Mouse (Mus musculus) adrenal gland, postnatal 36 days (tissue): ENCODE results near the gene Sptssa. TPM values are rescaled to one million over a fixed set of nuclear protein-coding genes. Genes with fewer than 3 reads are reported as not detected.
A peak's percentile ranks its signal among the peaks of the same experiment; 100 is the strongest.
"Not testable (repeated sequence)": the region's sequence is repeated elsewhere in the genome, so short reads cannot be mapped to it uniquely, and the experiment has no call there.

Experiments used
- DNase-seq, 2 experiments: peaks; one replicate each; pipeline ENCODE4 v3.0.0; 2021; ENCODE audit warnings: mixed read lengths in 1 of 2
- long read RNA-seq, 2 experiments: library from polyadenylated mRNA; stranded (forward); transcript quantifications; one replicate each; pipeline ENCODE4 v2.0.0; 2021; ENCODE audit warnings: borderline sequencing depth in 2 of 2
- total RNA-seq, 2 experiments: library from RNA; stranded (reverse); gene quantifications; 2 replicates each; pipeline ENCODE4 v1.2.3; 2021

Sptssa gene
- 100 to 1,000 TPM in 1 of 2 experiments, 10 to 100 TPM in 1; 77.3 to 110 TPM for total RNA-seq
- long read RNA-seq, experiment 1, transcript Sptssa-201 (2 exons, 1,346 nt), result major isoform, 248 of 252 reads
- long read RNA-seq, experiment 1, partial matches to known transcripts, result 0 of 252 reads
- long read RNA-seq, experiment 1, other reads (novel, unspliced or antisense), result 4 of 252 reads
- long read RNA-seq, experiment 2, transcript Sptssa-201 (2 exons, 1,346 nt), result major isoform, 34 of 35 reads
- long read RNA-seq, experiment 2, partial matches to known transcripts, result 0 of 35 reads
- long read RNA-seq, experiment 2, other reads (novel, unspliced or antisense), result 1 of 35 reads

DNA sequence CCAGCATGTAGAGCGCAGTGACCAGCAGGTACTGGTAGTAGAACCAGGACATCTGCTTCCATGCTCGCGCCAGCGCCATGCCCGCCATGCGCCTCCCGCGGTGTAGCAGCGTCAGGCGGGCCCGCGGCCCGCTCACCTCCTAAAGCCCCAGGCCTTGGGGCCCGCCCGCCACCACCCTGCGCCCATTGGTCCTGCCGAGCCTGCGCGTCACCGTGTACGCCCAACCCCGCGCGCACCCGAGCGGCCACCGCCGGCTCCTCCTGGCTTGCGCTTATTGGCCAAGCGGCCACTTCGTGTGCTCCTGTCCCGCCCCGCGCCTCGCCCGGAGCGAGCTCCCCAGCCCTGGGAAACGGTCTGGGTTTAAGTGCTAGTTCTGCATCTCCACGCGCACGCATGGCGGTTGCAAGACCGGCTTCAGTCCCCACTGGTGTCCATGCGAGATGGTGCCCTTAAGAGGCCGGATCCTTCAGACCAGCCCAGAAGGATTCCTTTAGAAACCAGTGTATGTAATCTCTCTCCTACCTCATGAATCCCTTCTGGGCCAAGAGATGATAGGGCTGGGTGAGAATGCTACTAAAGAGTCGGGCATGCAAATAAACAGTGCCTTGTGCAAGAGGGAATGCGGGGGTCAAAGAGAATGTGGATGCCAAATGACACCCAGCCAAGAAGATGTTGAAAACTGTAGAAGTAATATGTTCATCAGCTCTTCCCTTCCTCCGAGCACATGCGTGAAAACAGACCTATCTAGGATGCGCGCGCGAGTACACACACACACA lies at the start of gene Sptssa:
Gene Sptssa (minus strand): TSS at position 178 of the 776 bp plus-strand sequence.
- DNase-seq, result peak; percentile 98 to 99

GRCm38 (mm10) chr12:54699394-54699793 lies 43.0 kb upstream of the Sptssa start:
- DNase-seq, result no peak

GRCm38 (mm10) chr12:54697791-54698250 lies 41.4 kb upstream of the Sptssa start:
- DNase-seq, result no peak

DNA sequence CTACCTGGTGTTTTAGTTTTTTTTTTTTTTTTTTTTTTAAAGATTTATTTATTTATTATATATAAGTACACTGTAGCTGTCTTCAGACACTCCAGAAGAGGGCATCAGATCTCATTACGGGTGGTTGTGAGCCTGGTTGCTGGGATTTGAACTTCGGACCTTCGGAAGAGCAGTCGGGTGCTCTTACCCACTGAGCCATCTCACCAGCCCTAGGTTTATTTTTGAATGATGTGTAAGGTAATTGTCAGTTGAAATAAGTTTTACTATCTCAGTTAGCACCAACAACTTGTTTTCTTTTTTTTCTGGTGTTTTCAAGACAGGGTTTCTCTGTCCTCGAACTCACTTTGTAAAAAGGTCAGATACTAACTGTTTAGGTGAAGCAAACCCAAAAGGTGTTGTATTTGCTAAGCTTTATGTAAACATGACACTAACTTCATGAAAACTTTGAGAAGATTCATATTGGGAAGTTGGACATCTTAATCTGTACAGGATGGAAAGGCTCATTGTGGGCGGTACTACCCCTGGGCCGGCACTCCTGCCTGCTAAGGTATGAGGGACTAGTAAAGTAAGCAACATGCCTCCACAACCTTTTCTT lies 40.7 kb upstream of the Sptssa start:
- no peak for DNase-seq

- DNase-seq, result peak; percentile 95 to 96
Observed at GRCm38 (mm10) chr12:54696242-54697002, 40.0 kb upstream of the Sptssa start.

DNA sequence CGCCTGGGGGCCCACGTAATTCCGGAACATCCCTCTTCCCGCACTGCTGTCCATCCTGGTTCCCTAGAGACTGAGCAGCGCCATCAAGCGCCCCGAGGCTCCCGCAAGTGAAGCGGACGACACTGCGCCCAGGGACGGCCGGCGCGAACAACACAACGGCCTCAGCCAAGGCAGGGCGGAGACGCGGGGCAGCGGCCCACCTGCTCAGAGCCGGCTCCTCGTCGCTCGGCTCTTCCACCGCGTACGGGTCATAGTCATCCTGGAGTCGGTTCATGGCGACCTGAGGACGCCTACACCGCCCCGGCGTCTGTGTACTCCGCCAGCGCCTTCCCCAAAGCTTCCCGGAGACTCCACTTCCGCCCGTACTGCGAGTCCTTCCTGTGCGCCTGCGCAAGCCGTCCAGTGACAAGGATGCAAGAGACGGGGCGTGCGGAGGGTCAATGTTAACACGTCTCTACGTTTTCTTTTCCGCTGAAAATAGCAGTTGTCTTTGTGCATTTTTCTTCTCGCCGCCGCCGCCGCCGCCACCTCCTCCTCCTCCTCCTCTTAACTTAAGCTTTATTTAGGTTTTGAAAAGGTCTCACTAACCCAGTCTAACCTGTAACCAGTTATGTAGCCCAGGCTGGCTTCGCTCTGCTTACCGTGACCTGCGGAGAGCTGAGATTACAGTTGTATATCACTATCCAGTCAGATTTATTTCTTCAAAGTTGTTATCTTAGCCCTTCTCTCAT lies 39.3 kb upstream of the Sptssa start, which contains the start of gene Eapp:
Gene Eapp (minus strand): TSS at position 387 of the 731 bp plus-strand sequence.
- DNase-seq, result peak; percentile 96 to 98

DNA sequence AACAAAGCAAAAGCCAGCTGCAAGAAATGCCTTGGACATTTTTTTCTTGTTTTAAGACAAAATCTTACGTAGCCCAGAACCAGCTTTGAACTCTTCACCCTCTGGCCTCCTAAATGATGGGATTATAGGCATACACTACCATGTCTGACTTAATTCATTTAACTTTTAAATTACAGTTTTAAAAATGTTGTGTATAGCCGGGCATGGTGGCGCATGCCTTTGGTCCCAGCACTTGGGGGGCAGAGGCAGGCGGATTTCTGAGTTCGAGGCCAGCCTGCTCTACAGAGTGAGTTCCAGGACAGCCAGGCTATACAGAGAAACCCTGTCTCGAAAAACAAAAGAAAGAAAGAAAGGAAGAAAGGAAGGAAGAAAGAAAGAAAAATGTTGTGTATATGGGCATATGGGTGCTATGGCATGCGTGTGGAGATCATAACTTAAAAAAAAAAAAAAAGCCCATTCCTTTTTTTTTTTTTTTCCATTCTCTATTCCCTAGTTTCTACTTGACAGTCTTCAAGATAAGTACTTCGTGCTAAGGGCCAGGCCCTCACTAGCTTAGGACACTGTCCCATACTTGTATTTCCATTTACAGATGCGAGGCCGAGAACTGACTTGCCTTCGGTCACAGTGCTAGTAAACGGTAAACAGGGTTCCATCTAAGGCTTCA lies 38.6 kb upstream of the Sptssa start:
- DNase-seq, result no peak

- DNase-seq, result no peak
Observed at GRCm38 (mm10) chr12:54689082-54689481, 32.7 kb upstream of the Sptssa start.

DNA sequence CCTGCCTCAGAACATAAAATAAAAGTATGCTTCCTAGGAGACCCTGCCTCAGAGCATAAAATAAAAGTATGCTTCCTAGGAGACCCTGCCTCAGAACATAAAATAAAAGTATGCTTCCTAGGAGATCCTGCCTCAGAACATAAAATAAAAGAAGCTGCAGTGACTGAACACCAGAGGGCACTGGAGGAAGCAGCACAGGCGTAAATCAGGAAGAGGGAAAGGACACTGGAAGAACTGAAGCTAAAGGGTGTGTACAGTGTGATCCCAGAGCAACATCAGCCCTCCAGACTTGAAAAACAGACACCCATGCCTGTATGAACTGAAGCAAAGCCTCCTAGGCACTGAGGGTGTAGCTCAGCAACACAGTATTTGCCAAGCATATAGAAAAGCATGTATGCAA lies 26.8 kb upstream of the Sptssa start:
- no peak for DNase-seq

DNA sequence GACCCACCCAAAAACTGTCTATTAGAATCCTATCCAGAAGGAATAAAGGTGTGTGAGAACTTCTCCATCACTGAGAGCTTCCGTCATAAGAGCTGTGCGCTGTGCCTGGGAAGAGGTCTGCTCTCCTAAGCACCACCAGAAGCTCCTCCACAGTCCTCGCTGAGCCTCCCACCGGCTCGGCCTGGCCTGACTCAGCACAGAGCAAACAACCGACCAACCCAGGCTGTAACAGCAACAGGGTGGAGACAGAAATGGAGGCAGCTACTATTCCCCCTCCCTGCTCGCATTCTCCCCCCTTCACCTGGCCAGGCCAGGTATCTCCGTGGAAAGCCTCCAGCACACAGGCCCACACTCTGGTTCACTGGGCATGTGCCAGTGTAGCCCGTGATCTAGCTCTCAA lies 20.3 kb upstream of the Sptssa start:
- DNase-seq, result no peak

GRCm38 (mm10) chr12:54675396-54675795 lies 19.0 kb upstream of the Sptssa start:
- no peak for DNase-seq

GRCm38 (mm10) chr12:54671262-54671661 lies 14.9 kb upstream of the Sptssa start:
- DNase-seq, result no peak

DNA sequence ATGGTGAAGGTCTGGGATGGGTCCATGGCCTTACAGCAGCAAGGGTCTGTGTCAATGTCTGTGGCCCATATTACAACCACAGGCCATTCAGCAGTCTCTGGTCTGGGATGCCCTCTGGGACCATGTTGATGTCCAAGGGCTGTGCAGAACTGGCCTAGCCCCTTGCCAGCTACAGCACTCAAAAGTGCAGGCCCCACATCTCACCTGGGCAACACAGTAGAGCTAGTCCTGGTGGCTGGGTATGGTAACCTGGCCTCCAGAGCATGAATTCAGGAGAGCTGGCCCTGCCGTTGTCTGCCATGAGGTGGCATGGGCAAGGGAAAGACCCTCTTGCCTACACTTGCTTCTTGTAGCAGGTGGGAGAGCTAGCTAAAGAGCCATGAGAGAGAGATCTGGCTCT lies 11.8 kb upstream of the Sptssa start:
- no peak for DNase-seq

DNA sequence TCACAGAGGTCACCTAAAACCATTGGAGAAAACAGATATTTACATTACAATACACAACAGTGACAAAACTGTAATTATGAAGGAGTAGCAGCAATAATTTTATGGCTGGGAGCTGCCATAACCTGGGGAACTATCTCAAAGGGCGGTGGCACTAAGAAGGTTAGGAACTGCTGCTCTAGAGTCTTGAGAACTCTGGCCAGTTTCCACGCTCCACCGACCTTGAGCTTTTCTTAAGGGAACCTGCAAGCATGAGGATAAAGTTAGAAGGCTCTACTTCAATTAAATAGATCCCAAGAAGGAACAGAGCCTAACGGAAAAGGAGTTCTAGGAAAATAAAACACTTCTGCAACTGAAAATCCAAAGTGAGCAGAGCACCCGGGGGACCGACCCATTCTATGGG lies 9.2 kb upstream of the Sptssa start:
- no peak for DNase-seq

GRCm38 (mm10) chr12:54661470-54661869 lies 5.1 kb upstream of the Sptssa start:
- DNase-seq, result not testable (repeated sequence)

GRCm38 (mm10) chr12:54659901-54660300 lies 3.5 kb upstream of the Sptssa start:
- no peak for DNase-seq

DNA sequence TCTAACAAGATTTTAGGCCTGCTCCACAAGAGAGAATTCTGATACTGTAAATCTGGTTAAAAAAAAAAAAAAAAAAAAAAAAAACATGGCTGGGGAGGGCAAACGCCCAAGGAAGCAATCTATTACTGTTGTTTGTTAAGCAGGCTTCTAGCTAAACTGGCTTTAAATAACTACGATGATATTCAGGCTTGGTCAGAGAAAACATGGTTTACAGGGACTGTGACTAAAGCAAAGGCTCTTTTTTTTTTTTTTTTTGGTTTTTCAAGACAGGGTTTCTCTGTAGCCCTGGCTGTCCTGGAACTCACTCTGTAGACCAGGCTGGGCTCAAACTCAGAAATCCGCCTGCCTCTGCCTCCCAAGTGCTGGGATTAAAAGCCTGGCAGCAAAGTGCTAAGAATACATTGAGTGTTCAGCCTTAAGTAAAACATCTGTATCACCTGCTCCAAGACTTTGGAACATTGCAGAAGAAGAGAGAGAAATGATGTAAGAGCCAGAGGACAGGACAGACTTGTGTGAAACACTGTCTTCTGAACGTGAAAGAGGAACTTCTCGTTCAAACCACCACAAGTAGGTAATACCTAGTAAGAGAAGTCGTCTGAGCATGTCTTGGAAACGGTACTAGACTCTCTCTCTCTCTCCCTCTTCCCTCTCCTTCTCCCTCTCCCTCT lies 2.2 kb upstream of the Sptssa start:
- DNase-seq, result no peak

DNA sequence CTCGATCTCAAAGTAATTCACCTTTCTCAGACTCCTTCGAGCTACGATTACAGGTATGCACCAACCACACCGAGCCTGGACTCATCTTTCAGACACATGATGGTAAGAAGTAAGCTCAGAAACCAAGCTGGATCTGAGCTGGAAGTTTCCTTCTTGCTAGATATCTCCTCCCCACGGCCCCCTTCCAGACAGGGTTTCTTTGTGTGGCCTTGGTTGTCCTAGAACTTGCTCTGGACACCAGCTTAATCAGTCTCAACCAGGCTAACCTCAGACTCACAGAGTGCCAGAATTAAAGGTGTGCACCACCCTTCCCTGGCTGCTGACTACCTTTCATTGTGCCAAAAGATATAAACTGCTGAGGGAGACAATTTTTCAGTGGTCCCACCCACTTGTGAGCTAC lies 1.6 kb upstream of the Sptssa start:
- DNase-seq, result no peak

DNA sequence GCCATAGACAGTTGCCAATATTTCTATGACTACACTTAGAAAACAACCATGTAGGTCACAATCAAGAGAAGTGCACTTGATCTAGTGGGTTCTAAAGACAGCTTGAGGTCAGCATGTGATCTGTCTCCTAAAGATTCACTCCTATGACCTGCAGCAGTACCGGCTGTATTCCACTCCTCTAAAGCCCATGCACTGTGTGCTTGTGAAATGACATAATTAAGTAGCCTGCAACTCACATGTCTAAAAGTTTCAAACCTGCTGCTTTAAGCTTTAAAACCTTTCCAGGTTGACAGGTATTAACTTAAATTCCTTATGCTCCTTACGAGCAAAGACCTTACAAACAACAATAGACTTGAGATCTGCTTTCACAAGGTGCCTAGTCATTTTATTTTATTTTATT lies 853 bp upstream of the Sptssa start:
- no peak for DNase-seq

DNA sequence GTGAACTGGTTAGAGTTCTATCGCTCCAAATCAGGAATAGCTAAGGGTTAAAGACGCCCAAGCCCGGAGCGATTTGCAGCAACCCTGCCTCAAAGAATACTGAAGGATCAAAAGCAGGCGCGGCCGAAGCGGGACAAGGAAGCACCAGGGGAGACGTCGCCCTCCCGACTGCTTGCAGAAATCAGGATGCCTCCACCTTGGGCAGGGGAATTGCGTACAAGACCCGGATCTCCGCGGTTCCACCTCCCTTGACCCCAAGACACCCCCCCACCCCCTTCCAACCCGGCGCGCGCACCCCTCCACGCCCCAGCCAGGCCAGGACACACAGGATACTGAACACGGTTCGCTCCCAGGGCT lies 356 bp downstream of the Sptssa start:
- no peak for DNase-seq
